Mouse (Mus musculus) gastrocnemius, postnatal 14 days (tissue): ENCODE data around the gene Gm10959. TPM values are rescaled to one million over a fixed set of nuclear protein-coding genes. Genes with fewer than 3 reads are reported as not detected.

Experiments
- DNase-seq: peaks from one replicate; pipeline ENCODE4 v3.0.0; 2021; ENCODE audit warnings: mixed read lengths
- intact Hi-C: fragments of 180-260 bp; cut with DNase I; formaldehyde crosslinking; loops from one replicate; pipeline ENCODE4 v1.15.1; 2025; ENCODE audit warnings: low total_unique reads
- total RNA-seq, 2 experiments: library from RNA; stranded (reverse); gene quantifications; 2 replicates each; pipeline ENCODE4 v1.2.3; 2021

Gene Gm10959
- total RNA-seq, 2 experiments from 2014 or later, result not detected

DNA sequence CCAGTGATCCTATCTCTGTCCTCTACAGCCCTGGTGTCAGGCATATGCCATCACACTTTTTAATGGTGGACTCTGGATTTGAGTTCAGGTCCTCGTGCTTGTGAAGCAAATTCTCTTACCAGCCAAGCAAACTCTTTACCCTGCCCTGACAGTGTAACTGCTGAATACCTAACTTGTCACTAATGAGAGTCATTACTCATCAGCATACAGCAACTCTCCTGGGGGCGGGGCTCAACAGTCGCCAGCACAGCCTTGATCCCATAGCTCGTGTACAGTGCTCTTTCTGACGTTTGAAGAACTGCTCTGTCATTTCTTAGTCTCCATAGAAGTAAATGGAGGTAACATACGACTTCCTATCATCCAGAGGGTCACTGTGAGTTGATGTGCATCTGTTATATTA lies 20.9 kb downstream of the Gm10959 start:
- DNase-seq, result no peak
- intact Hi-C loops, result no loop called here

DNA sequence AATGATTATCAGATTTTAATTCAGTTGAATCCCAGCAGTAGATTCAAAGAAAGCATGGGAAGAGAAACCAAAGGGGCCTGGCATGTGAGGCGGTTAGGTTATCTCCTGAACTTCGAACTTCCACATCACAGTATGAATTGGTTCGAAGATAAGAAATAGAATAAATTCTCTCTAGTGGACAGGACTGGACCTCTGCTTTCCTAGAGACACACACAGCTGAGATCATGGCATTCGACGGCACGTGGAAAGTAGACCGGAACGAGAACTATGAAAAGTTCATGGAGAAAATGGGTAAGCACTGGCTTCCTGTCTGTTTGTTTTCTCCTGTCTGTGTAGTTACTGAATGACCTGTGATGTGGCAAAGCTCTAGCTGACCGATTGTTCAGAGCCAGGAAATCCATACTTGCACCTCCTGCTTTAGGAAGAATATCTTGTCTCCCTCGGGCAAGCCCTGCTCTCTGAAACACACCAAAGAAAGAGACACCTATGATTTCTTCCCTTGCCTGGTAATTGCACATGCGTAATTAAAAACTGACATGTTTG lies 23.9 kb downstream of the Gm10959 start:
- intact Hi-C loops, result no loop called here
- no peak for DNase-seq

DNA sequence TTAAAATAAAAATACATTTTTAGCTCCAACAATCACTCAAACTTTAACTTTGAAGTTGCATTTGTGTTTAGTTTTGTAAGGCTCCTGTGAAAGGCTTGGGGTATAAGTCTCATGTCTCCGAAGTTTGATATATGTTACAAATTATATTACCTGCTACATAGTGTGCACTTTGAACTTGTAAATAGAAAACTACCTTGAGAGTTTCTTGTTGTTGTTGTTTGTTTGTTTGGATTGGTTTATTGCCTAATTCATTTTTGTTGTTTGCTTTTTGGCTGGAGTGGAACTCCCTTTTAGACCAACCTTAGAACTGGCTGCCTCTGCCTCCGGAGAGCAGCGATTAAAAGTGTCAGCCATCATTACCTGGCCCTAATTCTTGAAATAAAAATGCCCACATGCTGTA lies 24.4 kb downstream of the Gm10959 start, which contains the start of gene Fabp2:
Gene Fabp2 (plus strand): TSS at position 301 of the 400 bp plus-strand sequence.
- no peak for DNase-seq
- intact Hi-C loops, result no loop called here

DNA sequence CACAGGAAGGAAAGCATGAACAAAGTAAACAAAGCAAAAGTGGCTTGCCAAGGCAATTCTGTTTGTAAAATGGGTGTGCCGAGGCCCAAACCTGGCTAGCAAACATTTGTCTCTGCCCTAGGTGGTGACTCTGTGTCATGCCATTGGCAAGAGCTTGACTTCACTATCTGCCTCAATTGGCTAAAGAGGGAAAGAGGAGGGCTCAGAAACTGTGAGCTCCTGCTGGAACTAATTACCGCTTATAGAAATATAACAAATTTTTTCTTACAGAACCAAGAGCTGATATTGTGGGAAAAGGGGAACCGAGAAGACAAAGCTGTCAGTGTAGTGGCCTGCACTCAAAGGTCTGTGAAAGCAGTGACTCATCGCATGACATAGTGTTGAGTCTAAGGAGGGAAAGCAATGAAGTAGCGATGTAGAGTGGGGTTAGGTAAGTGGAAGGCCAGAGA lies 30.8 kb downstream of the Gm10959 start:
- intact Hi-C loops, result no loop called here
- no peak for DNase-seq

DNA sequence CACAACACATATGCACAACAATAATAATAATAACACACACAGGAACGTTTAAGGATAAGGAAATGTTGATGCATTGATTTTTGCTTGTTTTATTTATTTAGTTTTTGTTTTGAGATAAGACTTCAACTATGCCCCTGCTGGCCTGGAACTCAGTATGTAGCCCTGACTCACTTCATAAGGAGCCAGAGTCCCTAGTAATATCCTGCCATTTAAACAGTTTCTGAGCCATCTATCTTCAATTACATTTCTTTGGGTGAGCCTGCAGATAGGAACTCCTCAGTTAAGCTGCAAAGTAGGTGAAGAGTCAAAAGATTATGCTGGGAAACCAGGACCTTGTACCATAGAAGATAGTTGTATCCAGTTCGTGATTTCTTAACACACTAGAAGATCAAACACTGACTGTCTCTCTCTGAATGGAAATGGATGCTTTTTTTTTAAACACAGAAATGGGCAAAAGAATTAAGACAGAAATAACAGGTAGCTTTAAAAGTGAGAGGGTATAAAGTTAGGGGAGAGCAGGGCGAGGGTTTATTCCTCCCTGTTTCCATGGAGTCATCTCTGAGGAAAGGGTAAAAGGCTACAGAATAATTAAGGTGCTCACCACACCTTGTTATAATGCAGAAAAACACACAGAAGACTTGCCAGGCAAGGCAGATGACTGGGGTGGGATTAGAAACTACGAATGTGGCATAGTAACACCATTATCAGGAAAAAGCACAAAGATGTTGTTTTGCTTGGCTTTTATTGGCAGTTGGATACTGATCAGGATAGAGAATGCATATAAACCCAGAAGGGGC lies 31.5 kb downstream of the Gm10959 start:
- DNase-seq, result no peak
- intact Hi-C loops, result no loop called here

DNA sequence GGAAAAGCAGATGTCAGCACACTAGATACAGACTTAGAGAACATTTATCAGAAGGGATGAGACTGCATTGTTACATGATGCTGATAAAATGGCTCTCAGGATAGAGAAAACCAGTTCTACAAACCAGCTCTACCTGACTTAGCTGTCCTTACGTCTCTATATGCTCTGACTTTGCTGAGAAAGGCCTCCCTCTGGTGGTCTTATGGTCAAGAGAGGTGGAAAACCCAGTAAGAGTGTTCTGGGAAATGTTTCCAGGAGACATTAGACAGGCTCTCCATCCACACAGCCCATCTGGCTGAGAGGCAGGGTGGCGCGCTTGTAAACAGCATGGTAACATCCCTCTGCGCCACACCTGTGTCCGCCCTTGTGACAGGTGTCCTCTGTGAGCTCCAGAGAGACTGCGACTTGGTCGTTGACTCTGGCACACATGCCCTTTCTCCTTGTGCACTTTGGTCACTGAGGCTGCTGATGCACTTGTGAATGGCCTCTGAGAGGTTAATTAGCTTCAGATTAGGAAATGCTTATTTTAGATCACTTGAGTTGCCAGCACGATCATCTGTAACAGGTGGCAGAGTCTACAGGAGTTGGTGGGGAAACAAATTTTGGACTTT lies 40.4 kb downstream of the Gm10959 start:
- no peak for DNase-seq
- intact Hi-C loops, result no loop called here

DNA sequence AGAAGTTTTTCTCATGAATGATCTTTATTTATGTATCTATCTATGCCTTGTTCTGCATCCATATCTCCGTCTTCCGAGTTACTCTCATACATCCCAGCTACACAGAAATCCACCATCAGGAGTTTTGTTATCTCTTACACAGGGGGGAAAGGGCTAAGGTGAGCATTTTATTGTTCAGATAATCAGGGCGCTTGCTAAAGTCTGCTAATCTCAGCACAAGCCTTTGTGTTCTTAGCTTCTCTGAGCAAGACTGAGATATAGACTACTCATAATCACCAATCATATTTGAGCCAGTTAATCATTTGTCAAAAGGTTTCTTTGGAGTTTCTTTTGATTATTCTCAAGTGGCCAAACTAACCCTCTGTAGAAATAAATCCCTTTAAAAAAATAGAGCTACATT lies 41.6 kb downstream of the Gm10959 start:
- intact Hi-C loops, result no loop called here
- DNase-seq, result no peak

DNA sequence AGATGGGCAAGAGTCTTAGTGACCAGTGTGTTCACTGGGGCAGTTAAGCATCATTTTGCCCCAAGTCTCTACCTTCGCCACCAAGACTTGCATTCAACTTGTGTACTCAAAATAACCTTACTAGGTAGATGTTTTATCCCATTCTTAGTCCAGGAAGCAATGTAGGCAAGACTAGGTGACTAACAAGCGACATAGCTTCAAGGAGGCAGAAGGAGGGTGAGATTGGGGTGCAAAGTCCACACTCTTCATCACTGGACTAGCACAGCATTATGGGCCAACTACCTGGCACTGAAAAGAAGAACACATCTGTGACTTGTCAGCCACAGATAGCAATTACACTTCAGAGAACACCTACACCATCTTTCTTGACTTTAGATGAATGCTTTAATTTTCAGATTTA lies 42.3 kb downstream of the Gm10959 start:
- intact Hi-C loops, result no loop called here
- no peak for DNase-seq

DNA sequence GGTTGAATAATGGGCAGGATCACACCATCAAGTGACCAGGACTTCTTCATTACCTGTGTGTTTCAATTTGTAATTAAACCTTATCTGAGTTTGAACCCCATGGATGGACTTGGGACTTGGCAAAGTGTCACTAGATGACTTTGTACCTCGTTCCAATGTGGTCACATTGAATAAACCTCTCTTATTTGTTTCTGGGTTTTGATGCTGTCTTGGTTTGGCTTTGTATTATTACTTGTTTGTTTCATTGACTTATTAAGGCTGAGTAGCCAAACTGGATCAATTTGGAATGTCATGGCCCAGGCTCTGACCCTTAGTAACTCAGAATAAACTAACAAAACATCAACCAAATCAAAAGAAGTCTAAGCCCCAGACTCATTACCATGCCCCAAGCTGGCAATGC lies 47.6 kb downstream of the Gm10959 start:
- intact Hi-C loops, result no loop called here

DNA sequence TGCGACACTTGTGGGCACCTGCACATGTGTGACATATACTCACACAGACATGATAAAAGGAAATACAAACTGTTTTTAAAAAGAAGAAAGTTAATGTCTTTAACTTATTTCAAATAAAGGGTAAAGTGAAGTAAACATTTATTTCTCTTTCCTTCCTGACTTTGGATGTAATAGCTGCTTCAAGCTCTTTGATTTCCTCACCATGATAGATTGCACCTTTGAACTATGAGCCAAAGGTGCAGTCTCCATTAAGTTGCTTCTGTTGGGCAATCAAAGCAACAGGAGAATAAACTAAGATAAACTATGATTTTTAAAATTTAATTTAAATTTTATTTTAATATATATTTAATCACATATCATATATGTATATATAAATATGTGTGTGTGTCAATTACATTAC lies 50.9 kb downstream of the Gm10959 start:
- intact Hi-C loops, result no loop called here
- DNase-seq, result no peak

More for the DNA sequence above, 47.6 kb downstream of the Gm10959 start:
- DNase-seq, result no peak

DNA sequence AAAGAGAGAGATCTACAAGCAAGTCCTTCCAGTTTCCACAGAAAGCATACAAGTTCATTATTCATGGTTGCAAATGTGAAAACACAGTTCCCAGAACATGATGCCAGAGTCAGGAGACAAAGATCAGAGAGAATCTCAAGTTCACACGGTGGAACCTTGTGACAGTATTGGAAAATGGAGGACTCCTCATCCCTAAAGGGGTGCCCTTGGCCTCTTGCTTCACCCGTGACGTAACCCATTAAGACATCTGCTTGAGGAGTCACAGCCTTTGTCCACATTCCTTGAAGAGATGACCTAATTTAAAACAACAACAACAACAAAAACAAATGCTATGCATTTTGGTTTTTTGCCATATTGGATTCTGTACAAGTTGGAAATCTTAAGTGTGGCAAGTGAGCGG lies 54.1 kb downstream of the Gm10959 start:
- DNase-seq, result no peak
- intact Hi-C loops, result no loop called here

Other genes with a start within 250 kb of the Gm10959 start
- gene Pde5a, start 190.4 kb downstream of the Gm10959 start, total RNA-seq, result 1 to 10 TPM; 6.1 to 8.3 TPM
- gene Fabp2, start 24.3 kb downstream of the Gm10959 start, total RNA-seq, result not detected
- gene 1810037I17Rik, start 4.8 kb upstream of the Gm10959 start, total RNA-seq, result 10 to 100 TPM; 22.0 to 23.0 TPM
- gene Usp53, start 65.2 kb upstream of the Gm10959 start, total RNA-seq, result 10 to 100 TPM; 10.2 to 10.6 TPM
- gene Myoz2, start 115.7 kb upstream of the Gm10959 start, total RNA-seq, result 100 to 1,000 TPM; 340 to 373 TPM